Mouse (Mus musculus): Measurements from ENCODE around the gene Gprin2. TPM values are rescaled to one million over a fixed set of nuclear protein-coding genes. Genes with fewer than 3 reads are reported as not detected.

Gprin2 gene
- polyA plus RNA-seq, 1 experiment from 2014 or later, result 0.13 TPM

GRCm38 (mm10) chr14:34139671-34140664 is 61.5 kb downstream of the Gprin2 start:
- Histone ChIP-seq H3K27ac (no peak overlapping the region), H3K4me2 (no peak overlapping the region), H3K27me3 (replicated peaks) (no peaks in the 10 kb centered on the region), H3K9me3 (replicated peaks) (no peaks in the 10 kb centered on the region), H3K36me3 (no peaks in the 10 kb centered on the region), H3K9ac (no peak overlapping the region), H3K4me3 (no peak overlapping the region), H3K4me1 (no peaks in the 10 kb centered on the region)
- no peak for ATAC-seq
- 73% methylated on average over 15 of the region's 15 CpGs for WGBS (ENCODE audit: insufficient replicate concordance)

Other genes starting within 250 kb of the Gprin2 start
- 0.10 and 0.12 TPM in 2 replicates for gene Rbp3, start 247.7 kb downstream of the Gprin2 start, polyA plus RNA-seq (2016; fragmentation: Nextera tagmentation; extraction: Ambion mirVana)
- gene Zfp488, start 222.9 kb downstream of the Gprin2 start, polyA plus RNA-seq (2016; fragmentation: Nextera tagmentation; extraction: Ambion mirVana), result 0.05 TPM in 1 of 2 replicates, not detected in the other
- gene Gm30083, start 186.5 kb downstream of the Gprin2 start, polyA plus RNA-seq (2016; fragmentation: Nextera tagmentation; extraction: Ambion mirVana), result not detected in 2 replicates
- gene Gm5460, start 184.9 kb downstream of the Gprin2 start, polyA plus RNA-seq (2016; fragmentation: Nextera tagmentation; extraction: Ambion mirVana), result not detected in 2 replicates
- not detected in 2 replicates for gene Antxrl, start 148.9 kb downstream of the Gprin2 start, polyA plus RNA-seq (2016; fragmentation: Nextera tagmentation; extraction: Ambion mirVana)
- gene Anxa8, start 115.7 kb downstream of the Gprin2 start, polyA plus RNA-seq (2016; fragmentation: Nextera tagmentation; extraction: Ambion mirVana), result 0.11 TPM in 1 of 2 replicates, not detected in the other
- gene A630023A22Rik, start 98.9 kb downstream of the Gprin2 start, polyA plus RNA-seq (2016; fragmentation: Nextera tagmentation; extraction: Ambion mirVana), result not detected in 2 replicates
- gene Npy4r, start 49.2 kb downstream of the Gprin2 start, polyA plus RNA-seq (2016; fragmentation: Nextera tagmentation; extraction: Ambion mirVana), result not detected in 2 replicates
- gene Syt15, start 17.9 kb upstream of the Gprin2 start, polyA plus RNA-seq (2016; fragmentation: Nextera tagmentation; extraction: Ambion mirVana), result 0.44 TPM in 2 replicates
- 8.2 and 9.7 TPM in 2 replicates for gene Shld2, start 108.8 kb upstream of the Gprin2 start, polyA plus RNA-seq (2016; fragmentation: Nextera tagmentation; extraction: Ambion mirVana)
- 137 and 145 TPM in 2 replicates for gene Glud1, start 109.1 kb upstream of the Gprin2 start, polyA plus RNA-seq (2016; fragmentation: Nextera tagmentation; extraction: Ambion mirVana)
- gene Fam25c, start 153.8 kb upstream of the Gprin2 start, polyA plus RNA-seq (2016; fragmentation: Nextera tagmentation; extraction: Ambion mirVana), result not detected in 2 replicates
- 0.49 and 0.57 TPM in 2 replicates for gene Sncg, start 173.1 kb upstream of the Gprin2 start, polyA plus RNA-seq (2016; fragmentation: Nextera tagmentation; extraction: Ambion mirVana)
- 3.5 and 3.7 TPM in 2 replicates for gene Mmrn2, start 173.8 kb upstream of the Gprin2 start, polyA plus RNA-seq (2016; fragmentation: Nextera tagmentation; extraction: Ambion mirVana)

All from liver, embryonic 12.5 days (tissue).